Mouse (Mus musculus) kidney, adult 8-10 months (tissue): ENCODE data around the gene Ly75.

Experiments used
- DNase-seq, 2 experiments: peaks; one replicate each; pipeline ENCODE4 v3.0.0; 2022

Gene Ly75

GRCm38 (mm10) chr2:60382858-60383669 is at the start of gene Ly75:
Ly75 (minus strand) TSS chr2:60383303.
- DNase-seq: peak; percentile 78 to 83

GRCm38 (mm10) chr2:60430315-60431021 is 47.4 kb upstream of the Ly75 start:
- no peak for DNase-seq

- DNase-seq: peak; percentile 59 to 69
Measured at GRCm38 (mm10) chr2:60418075-60418474, 35.0 kb upstream of the Ly75 start.

DNA sequence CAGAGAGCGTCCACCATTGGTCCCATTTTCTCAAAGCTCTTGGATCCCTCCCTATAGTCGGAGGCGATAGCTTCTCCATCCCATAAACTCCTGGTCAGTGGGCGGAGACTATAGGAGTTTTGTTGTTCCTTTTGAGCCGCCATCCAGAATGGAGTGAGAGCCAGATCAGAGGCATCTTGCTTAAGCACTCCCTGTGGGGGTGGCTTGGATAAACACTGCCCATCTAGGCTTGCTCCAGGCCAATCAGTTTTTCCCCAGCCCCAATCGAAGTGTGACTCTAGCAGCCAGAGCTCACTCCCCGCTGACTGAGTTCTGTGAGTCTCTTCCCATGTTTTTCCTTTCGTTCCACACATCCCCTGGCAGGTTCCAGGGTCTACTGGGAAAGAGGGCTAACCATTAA is 31.2 kb upstream of the Ly75 start:
- no peak for DNase-seq

- DNase-seq: no peak
Measured at GRCm38 (mm10) chr2:60413006-60413650, 30.0 kb upstream of the Ly75 start.

- no peak for DNase-seq
Measured at GRCm38 (mm10) chr2:60411181-60411580, 28.1 kb upstream of the Ly75 start.

- DNase-seq: no peak
Measured at GRCm38 (mm10) chr2:60409989-60410763, 27.1 kb upstream of the Ly75 start.

GRCm38 (mm10) chr2:60409194-60409593 is 26.1 kb upstream of the Ly75 start:
- DNase-seq: no peak

- no peak for DNase-seq
Measured at GRCm38 (mm10) chr2:60407387-60407786, 24.3 kb upstream of the Ly75 start.

DNA sequence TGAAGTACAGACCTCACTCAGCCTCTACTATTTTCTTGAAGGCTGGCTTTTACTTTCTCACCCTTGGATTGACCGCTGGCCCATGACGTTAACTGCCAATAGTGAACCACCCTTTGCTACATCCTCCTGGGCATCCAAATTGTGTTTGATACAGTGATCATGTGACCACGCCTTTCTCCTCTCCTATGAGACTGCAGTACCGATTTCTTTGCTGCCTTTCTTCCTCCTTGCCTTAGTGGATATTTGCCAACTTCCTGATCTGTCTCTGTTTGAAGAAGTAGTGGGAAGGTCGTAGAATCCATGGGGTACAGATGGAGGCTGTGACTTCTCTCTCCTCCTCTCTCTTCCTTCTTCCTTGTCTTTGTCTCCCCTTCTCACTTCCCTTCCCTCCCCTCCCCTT is 22.3 kb upstream of the Ly75 start:
- no peak for DNase-seq

- DNase-seq: no peak
Measured at GRCm38 (mm10) chr2:60404763-60405162, 21.7 kb upstream of the Ly75 start.

GRCm38 (mm10) chr2:60401694-60402093 is 18.6 kb upstream of the Ly75 start:
- no peak for DNase-seq

- DNase-seq: no peak
Measured at GRCm38 (mm10) chr2:60393786-60394185, 10.7 kb upstream of the Ly75 start.

- DNase-seq: no peak
Measured at GRCm38 (mm10) chr2:60392286-60392685, 9.2 kb upstream of the Ly75 start.

GRCm38 (mm10) chr2:60387363-60387762 is 4.3 kb upstream of the Ly75 start:
- DNase-seq: no peak

GRCm38 (mm10) chr2:60386835-60387234 is 3.7 kb upstream of the Ly75 start:
- DNase-seq: no peak

GRCm38 (mm10) chr2:60384763-60385085 is 1.6 kb upstream of the Ly75 start:
- peak; percentile 25 to 37 for DNase-seq

GRCm38 (mm10) chr2:60384083-60384762 is 1.1 kb upstream of the Ly75 start:
- no peak for DNase-seq

- no peak for DNase-seq
Measured at GRCm38 (mm10) chr2:60382346-60382745, 757 bp downstream of the Ly75 start.

DNA sequence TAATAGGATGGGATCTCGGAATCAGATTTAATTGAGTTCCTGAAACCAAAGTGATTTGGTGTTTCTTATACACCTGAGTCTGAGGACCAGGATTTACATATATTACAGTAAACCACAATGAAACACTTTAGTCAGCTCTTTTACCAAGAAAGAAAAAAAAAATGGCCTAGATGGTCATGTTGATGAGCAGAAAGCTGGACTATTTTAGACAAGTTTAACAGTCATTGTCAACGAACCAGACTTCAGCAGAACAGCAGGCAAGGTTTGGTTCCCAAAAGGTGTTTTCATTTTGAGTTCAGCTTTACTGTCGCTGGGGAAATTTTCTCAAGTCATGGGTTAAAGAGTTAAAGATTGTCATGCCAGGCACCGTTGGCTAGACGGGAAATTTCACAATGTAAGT is 5.8 kb downstream of the Ly75 start:
- no peak for DNase-seq

- no peak for DNase-seq
Measured at GRCm38 (mm10) chr2:60375608-60376107, 7.4 kb downstream of the Ly75 start.

DNA sequence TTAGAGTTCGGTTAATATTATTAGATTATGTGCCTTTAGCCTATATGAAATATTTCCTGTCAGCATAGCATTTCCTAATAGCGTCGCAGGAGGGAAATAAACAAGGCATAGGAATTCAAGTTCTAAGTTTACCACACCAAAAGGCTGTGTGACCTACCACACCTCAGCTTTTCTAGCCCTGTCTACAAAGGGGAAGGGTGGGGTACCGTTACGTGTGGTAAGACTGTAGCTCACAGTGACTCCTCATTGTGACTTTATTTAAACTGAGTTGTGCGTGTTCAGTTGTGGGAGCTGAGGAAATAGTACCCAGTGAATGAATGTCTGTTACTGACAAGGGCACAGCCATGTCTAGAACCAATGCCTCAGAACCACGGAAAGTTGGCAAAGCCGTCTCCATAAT is 8.0 kb downstream of the Ly75 start:
- DNase-seq: no peak
